In genomic region chr10:80175536-80176269, GRCm38 (mm10) we compare ENCODE assay signal across 9 mouse cellular contexts. TPM values are rescaled to one million over a fixed set of nuclear protein-coding genes. Genes with fewer than 3 reads are reported as not detected.
DNase-seq lines count a peak whose midpoint lies in the region; ATAC-seq and TF ChIP-seq lines count a peak whose summit lies in the region.
"Had no signal": no experiment of that assay in that cellular context is flagged by ENCODE, and none has a peak within 500 bp of the region (broad histone marks: within the 10 kb centered on the region; RNA-seq: fewer than 3 reads in every experiment).

No protein-coding gene starts in this region.

- DNase-seq in gastrocnemius, adult 2 months: no peak
- DNase-seq in gastrocnemius, postnatal 36 days: no peak
- peak; percentile 71 for DNase-seq in 3T3-L1 (ENCODE audit: low read depth, low spot score)
- DNase-seq in brain, adult 2 months (ENCODE audit: low read depth, low spot score): peak; percentile 75
- peak; percentile 28 to 51 for DNase-seq in lung, postnatal 4 days
- DNase-seq in ovary, postnatal 14 days (ENCODE audit: low spot score): no peak

- intact Hi-C loops in gastrocnemius, adult 2 months (cut with DNase I): loop anchor here (1.0 kb wide), 2 partner anchors 24 to 70 kb away; no protein-coding TSS in a partner anchor
- intact Hi-C loops in gastrocnemius, postnatal 36 days (cut with DNase I): loop anchor here (1.0 kb wide), 1 partner anchor 70 kb away; no protein-coding TSS in a partner anchor

- H3K9me3 ChIP-seq in forebrain, embryonic 16.5 days (ENCODE audit: control insufficient read depth, low read length): no peaks in the 10 kb centered on the region

- TF ChIP-seq CTCF in gastrocnemius, adult 2 months (IDR thresholded peaks at IDR 0.05): peak; percentile 91

- H3K4me1 ChIP-seq in forebrain, embryonic 16.5 days (replicated peaks; ENCODE audit: control insufficient read depth, insufficient read depth, low read length): peaks cover 30% of the 10 kb centered on the region

- H3K9ac ChIP-seq in forebrain, embryonic 16.5 days (replicated peaks; ENCODE audit: low read depth, low read length): no peak overlapping the region

- peak; percentile 4; the same call in 1 of the 2 replicates for ATAC-seq in forebrain, embryonic 16.5 days
- no peak for ATAC-seq in inflammation-experienced regulatory T-cells, adult 6 months

- H3K27ac ChIP-seq in gastrocnemius, adult 2 months: no peak overlapping the region
- no peak overlapping the region for H3K27ac ChIP-seq in forebrain, embryonic 16.5 days (ENCODE audit: low read length)

- H3K4me3 ChIP-seq in gastrocnemius, adult 2 months: no peak overlapping the region
- no peak overlapping the region for H3K4me3 ChIP-seq in forebrain, embryonic 16.5 days (replicated peaks; ENCODE audit: low read length)

- H3K27me3 ChIP-seq in forebrain, embryonic 16.5 days (replicated peaks; ENCODE audit: control insufficient read depth, insufficient read depth, low read length): no peaks in the 10 kb centered on the region

- peaks cover 11% of the 10 kb centered on the region for H3K36me3 ChIP-seq in forebrain, embryonic 16.5 days (ENCODE audit: control insufficient read depth, insufficient read depth)

- 16% methylated on average over 4 of the region's 4 CpGs for WGBS in forebrain, embryonic 16.5 days

- H3K4me2 ChIP-seq in forebrain, embryonic 16.5 days (ENCODE audit: low read length): no peak overlapping the region

RNA-seq across cellular contexts. Expression of gene 1600002K03Rik, which starts 3.0 kb away (rescaled TPM):
- total RNA-seq in gastrocnemius, adult 2 months (2021): 1 to 10 TPM; 6.6 to 7.1 TPM
- total RNA-seq in gastrocnemius, postnatal 36 days (2021): 1 to 10 TPM; 4.7 to 5.1 TPM
- 8.5 and 10.6 TPM in 2 replicates for polyA plus RNA-seq in forebrain, embryonic 16.5 days (2015; fragmentation: Nextera tagmentation; extraction: Ambion mirVana)
- polyA plus RNA-seq in inflammation-experienced regulatory T-cells, adult 6 months (2017; shearing (Covaris generic)): 10 to 100 TPM; 17.9 to 28.4 (median 20.5) TPM

RNA-seq across cellular contexts. Expression of gene Efna2, which starts 3.6 kb away (rescaled TPM):
- total RNA-seq in gastrocnemius, adult 2 months (2021): under 1 TPM; 0.23 to 0.73 TPM
- total RNA-seq in gastrocnemius, postnatal 36 days (2021): under 1 TPM; 0.27 to 0.31 TPM
- polyA plus RNA-seq in forebrain, embryonic 16.5 days (2015; fragmentation: Nextera tagmentation; extraction: Ambion mirVana): 24.8 and 25.4 TPM in 2 replicates
- polyA plus RNA-seq in inflammation-experienced regulatory T-cells, adult 6 months (2017; shearing (Covaris generic)): not detected
- total RNA-seq: neutrophil, adult 5-6 weeks had no signal

RNA-seq across cellular contexts. Expression of gene Cirbp, which starts 9.9 kb away (rescaled TPM):
- 10 to 100 TPM; 22.1 to 30.7 TPM for total RNA-seq in gastrocnemius, adult 2 months (2021)
- total RNA-seq in gastrocnemius, postnatal 36 days (2021): 10 to 100 TPM; 22.6 to 28.3 TPM
- 318 and 335 TPM in 2 replicates for polyA plus RNA-seq in forebrain, embryonic 16.5 days (2015; fragmentation: Nextera tagmentation; extraction: Ambion mirVana)
- 100 to 1,000 TPM in 2 of 3 experiments, 10 to 100 TPM in 1; 84.2 to 255 (median 213) TPM for polyA plus RNA-seq in inflammation-experienced regulatory T-cells, adult 6 months (2017; shearing (Covaris generic))

RNA-seq across cellular contexts. Expression of gene Midn, which starts 27.6 kb away (rescaled TPM):
- total RNA-seq in gastrocnemius, adult 2 months (2021): 10 to 100 TPM; 34.3 to 39.8 TPM
- 10 to 100 TPM; 37.6 to 49.3 TPM for total RNA-seq in gastrocnemius, postnatal 36 days (2021)
- polyA plus RNA-seq in forebrain, embryonic 16.5 days (2015; fragmentation: Nextera tagmentation; extraction: Ambion mirVana): 26.5 and 30.9 TPM in 2 replicates
- polyA plus RNA-seq in inflammation-experienced regulatory T-cells, adult 6 months (2017; shearing (Covaris generic)): 1 to 10 TPM; 7.3 to 9.3 (median 7.5) TPM

RNA-seq across cellular contexts. Expression of gene Cbarp, which starts 35.1 kb away (rescaled TPM):
- total RNA-seq in gastrocnemius, adult 2 months (2021): 1 to 10 TPM; 1.8 to 2.3 TPM
- 1 to 10 TPM; 1.4 to 2.1 TPM for total RNA-seq in gastrocnemius, postnatal 36 days (2021)
- polyA plus RNA-seq in forebrain, embryonic 16.5 days (2015; fragmentation: Nextera tagmentation; extraction: Ambion mirVana): 33.0 and 44.5 TPM in 2 replicates
- polyA plus RNA-seq in inflammation-experienced regulatory T-cells, adult 6 months (2017; shearing (Covaris generic)): 1 to 10 TPM in 2 of 3 experiments, under 1 TPM in 1; 0.60 to 2.3 (median 1.3) TPM

Comparison
In these comparisons a context has a peak if more than half of its experiments do, and no peak if none do; other contexts are left out.
1. DNase-seq: peak in 3T3-L1 (single experiment), brain, adult 2 months (single experiment) and lung, postnatal 4 days (2 of 2); none in gastrocnemius, adult 2 months (single experiment), gastrocnemius, postnatal 36 days (0 of 2) and ovary, postnatal 14 days (single experiment).